Mouse (Mus musculus): ENCODE data around the gene Slc38a6. TPM values are rescaled to one million over a fixed set of nuclear protein-coding genes. Genes with fewer than 3 reads are reported as not detected.

The Slc38a6 gene
- polyA plus RNA-seq, 1 experiment from 2014 or later, result 10.1 TPM

GRCm38 (mm10) chr12:73288626-73289025 is 2.0 kb downstream of the Slc38a6 start:
- no peak overlapping the region for H3K4me3 ChIP-seq
- H3K27me3 ChIP-seq (ENCODE audit: insufficient read depth, poor library complexity, severe bottlenecking), result no peaks in the 10 kb centered on the region
- no peak for DNase-seq (ENCODE audit: low spot score)
- H3K9me3 ChIP-seq, result no peaks in the 10 kb centered on the region
- H3K36me3 ChIP-seq, result peaks cover 32% of the 10 kb centered on the region
- 91% methylated on average over 3 of the region's 3 CpGs for WGBS
- H3K4me1 ChIP-seq (replicated peaks), result peaks cover 23% of the 10 kb centered on the region
- H3K27ac ChIP-seq, result no peak overlapping the region

GRCm38 (mm10) chr12:73294884-73295283 is 8.3 kb downstream of the Slc38a6 start:
- Histone ChIP-seq H3K4me3 (no peak overlapping the region), H3K4me1 (replicated peaks) (no peaks in the 10 kb centered on the region), H3K36me3 (peaks cover 41% of the 10 kb centered on the region), H3K27ac (no peak overlapping the region), H3K9me3 (no peaks in the 10 kb centered on the region), H3K27me3 (ENCODE audit: insufficient read depth, poor library complexity, severe bottlenecking) (no peaks in the 10 kb centered on the region)
- no peak for DNase-seq (ENCODE audit: low spot score)

- WGBS, result 87% methylated on average over 11 of the region's 11 CpGs
- Histone ChIP-seq H3K27ac (no peak overlapping the region), H3K27me3 (ENCODE audit: insufficient read depth, poor library complexity, severe bottlenecking) (no peaks in the 10 kb centered on the region), H3K36me3 (peaks cover 47% of the 10 kb centered on the region), H3K4me3 (no peak overlapping the region), H3K4me1 (replicated peaks) (no peaks in the 10 kb centered on the region), H3K9me3 (no peaks in the 10 kb centered on the region)
- no peak for DNase-seq (ENCODE audit: low spot score)
These were observed 9.0 kb downstream of the Slc38a6 start for GRCm38 (mm10) chr12:73295505-73296140.

GRCm38 (mm10) chr12:73298621-73299020 is 12.0 kb downstream of the Slc38a6 start:
- Histone ChIP-seq H3K4me3 (no peak overlapping the region), H3K4me1 (replicated peaks) (no peaks in the 10 kb centered on the region), H3K27ac (no peak overlapping the region), H3K36me3 (peaks cover 35% of the 10 kb centered on the region), H3K9me3 (no peaks in the 10 kb centered on the region), H3K27me3 (ENCODE audit: insufficient read depth, poor library complexity, severe bottlenecking) (no peaks in the 10 kb centered on the region)
- DNase-seq (ENCODE audit: low spot score), result no peak
- WGBS, result 95% methylated on average over 5 of the region's 5 CpGs

DNA sequence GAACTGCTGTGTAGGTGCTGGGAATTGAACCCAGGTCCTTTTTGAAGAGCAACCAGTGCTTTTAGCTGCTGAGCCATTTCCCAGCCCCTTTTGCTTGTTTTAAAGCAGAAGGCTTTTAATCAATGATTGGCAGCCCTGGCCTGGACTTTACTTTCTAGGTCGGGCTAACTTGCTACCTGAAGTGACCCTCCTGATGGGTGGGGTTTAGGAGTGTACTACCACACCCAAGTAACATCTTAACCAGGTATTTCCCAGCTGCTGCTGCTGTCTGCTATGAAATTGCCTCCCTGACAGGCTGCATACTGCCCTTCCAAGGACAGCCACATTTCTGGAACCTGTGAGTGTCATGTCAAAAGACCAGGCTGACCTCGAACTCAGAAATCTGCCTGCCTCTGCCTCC is 14.0 kb downstream of the Slc38a6 start:
- Histone ChIP-seq H3K4me3 (no peak overlapping the region), H3K36me3 (peaks cover 23% of the 10 kb centered on the region), H3K27ac (no peak overlapping the region), H3K9me3 (no peaks in the 10 kb centered on the region), H3K4me1 (replicated peaks) (no peaks in the 10 kb centered on the region), H3K27me3 (ENCODE audit: insufficient read depth, poor library complexity, severe bottlenecking) (no peaks in the 10 kb centered on the region)
- WGBS, result 88% methylated on average over 2 of the region's 2 CpGs
- no peak for DNase-seq (ENCODE audit: low spot score)

DNA sequence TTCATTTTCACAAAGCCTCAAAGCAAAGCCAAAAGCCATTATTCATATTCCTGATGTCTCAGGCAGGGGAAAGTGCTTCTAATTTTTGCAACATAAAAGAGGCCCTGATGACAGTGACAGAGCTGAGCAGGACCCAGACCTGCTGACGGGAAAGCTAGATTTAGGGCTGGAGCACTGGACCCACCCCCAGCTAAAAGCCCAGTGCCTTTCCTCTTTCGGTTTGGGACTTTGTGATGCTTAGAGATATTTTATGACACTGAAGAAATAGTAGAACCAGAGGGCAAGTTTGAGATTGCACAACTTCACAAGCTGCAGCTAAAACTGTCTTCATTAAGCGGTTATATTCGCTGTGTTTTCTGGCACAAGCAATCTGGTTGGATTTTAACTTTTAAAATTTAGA is 18.1 kb downstream of the Slc38a6 start:
- Histone ChIP-seq H3K27me3 (ENCODE audit: insufficient read depth, poor library complexity, severe bottlenecking) (no peaks in the 10 kb centered on the region), H3K9me3 (no peaks in the 10 kb centered on the region), H3K4me1 (replicated peaks) (no peaks in the 10 kb centered on the region), H3K4me3 (no peak overlapping the region), H3K36me3 (peaks cover 16% of the 10 kb centered on the region), H3K27ac (no peak overlapping the region)
- no peak for DNase-seq (ENCODE audit: low spot score)
- 87% methylated on average over 4 of the region's 4 CpGs for WGBS

DNA sequence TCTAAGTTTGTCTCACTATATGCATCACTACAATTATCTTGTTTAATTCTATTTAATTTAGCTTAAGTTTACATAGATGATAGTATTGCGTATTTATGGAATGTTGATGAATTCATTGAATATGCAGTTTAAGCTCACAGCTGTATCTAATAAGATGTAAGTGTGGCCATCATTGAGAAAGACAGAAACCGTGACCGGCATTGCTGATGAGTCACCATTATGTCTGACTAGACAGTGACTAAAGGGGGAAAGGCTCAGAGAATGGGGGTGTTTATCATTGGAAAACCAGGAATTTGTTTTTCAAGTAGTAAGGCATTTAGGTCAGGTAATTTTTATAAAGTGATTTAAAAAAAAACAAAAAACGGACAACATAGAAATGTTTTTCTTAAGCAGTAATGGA is 21.2 kb downstream of the Slc38a6 start:
- no peaks in the 10 kb centered on the region for H3K9me3 ChIP-seq
- H3K27ac ChIP-seq, result no peak overlapping the region
- H3K4me1 ChIP-seq (replicated peaks), result no peaks in the 10 kb centered on the region
- peaks cover 18% of the 10 kb centered on the region for H3K36me3 ChIP-seq
- DNase-seq (ENCODE audit: low spot score), result no peak
- WGBS, result 93% methylated on average over 4 of the region's 4 CpGs
- H3K4me3 ChIP-seq, result no peak overlapping the region
- no peaks in the 10 kb centered on the region for H3K27me3 ChIP-seq (ENCODE audit: insufficient read depth, poor library complexity, severe bottlenecking)

GRCm38 (mm10) chr12:73308711-73309110 is 22.1 kb downstream of the Slc38a6 start:
- DNase-seq (ENCODE audit: low spot score), result no peak
- 85% methylated on average over 2 of the region's 2 CpGs for WGBS
- no peaks in the 10 kb centered on the region for H3K27me3 ChIP-seq (ENCODE audit: insufficient read depth, poor library complexity, severe bottlenecking)
- H3K4me1 ChIP-seq (replicated peaks), result no peaks in the 10 kb centered on the region
- H3K4me3 ChIP-seq, result no peak overlapping the region
- no peaks in the 10 kb centered on the region for H3K9me3 ChIP-seq
- H3K36me3 ChIP-seq, result peaks cover 18% of the 10 kb centered on the region
- H3K27ac ChIP-seq, result no peak overlapping the region

DNA sequence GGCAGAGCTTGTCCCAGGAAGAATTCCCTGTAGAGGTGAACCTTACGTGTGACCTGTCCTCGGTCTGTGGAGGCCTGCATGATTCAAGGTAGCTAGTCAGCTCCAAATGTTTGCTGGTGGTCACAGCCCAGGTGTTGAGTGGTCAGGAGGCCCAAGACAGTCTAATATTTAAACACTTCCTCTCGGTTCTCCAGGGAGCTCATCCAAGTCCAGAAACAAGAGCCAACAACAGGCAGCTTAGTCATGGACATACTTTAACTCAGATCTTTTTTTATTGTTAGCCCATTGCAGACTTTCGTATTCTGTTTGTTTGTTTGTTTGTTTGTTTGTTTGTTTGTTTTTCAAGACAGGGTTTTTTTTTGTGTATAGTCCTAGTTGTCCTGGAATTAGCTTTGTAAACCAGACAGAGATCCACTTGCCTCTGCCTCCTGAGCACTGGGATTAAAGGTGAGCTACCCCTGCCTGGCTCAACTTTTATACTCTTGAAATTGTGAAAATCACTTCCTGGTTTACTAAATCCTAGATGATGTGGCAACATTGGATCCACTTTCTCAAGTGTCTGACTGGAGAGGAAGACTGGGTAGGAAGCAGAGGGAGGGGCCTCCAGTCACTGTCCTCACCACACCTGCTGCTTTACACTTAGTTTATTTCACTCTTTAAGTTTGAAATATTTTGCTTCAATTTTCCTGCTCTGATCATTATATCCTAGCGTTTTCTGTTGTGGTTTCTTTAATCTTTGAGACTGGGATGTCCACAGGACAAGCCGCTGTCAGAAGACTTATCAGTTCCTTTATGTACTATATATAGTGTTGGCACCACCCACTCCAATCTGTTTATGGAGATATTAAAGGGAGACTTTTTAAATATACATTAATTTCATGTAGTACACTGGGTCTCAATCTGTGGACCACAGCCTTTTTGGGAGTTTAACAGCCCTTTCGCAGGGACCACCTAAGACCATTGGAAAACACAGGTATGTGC is 31.4 kb downstream of the Slc38a6 start:
- no peak for DNase-seq (ENCODE audit: low spot score)
- H3K4me3 ChIP-seq, result no peak overlapping the region
- peaks cover 11% of the 10 kb centered on the region for H3K4me1 ChIP-seq (replicated peaks)
- H3K9me3 ChIP-seq, result no peaks in the 10 kb centered on the region
- no peak overlapping the region for H3K27ac ChIP-seq
- WGBS, result 90% methylated on average over 7 of the region's 7 CpGs
- peaks cover 9% of the 10 kb centered on the region for H3K36me3 ChIP-seq
- H3K27me3 ChIP-seq (ENCODE audit: insufficient read depth, poor library complexity, severe bottlenecking), result no peaks in the 10 kb centered on the region

DNA sequence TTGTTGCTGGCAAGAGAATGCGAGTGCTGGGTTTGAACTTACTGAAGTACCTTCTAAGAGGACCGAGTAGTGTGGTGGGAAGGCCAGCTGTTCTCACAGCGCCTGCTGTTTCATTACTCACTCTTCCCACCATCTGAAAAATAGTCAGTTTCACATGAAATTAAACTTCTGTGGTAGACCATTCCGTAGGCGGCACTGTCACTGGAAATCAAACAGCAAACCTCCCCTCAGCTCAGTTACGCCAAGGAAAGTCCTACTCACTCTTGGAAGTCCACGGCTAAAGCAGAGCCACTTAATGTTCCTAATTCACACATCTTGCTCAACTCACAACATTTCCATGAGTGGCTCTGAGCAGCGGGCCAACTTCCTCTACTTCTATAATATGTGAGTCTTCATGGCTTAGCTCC is 37.6 kb downstream of the Slc38a6 start:
- 94% methylated on average over 8 of the region's 8 CpGs for WGBS
- Histone ChIP-seq H3K27me3 (ENCODE audit: insufficient read depth, poor library complexity, severe bottlenecking) (no peaks in the 10 kb centered on the region), H3K27ac (no peak overlapping the region), H3K4me1 (replicated peaks) (peaks cover 24% of the 10 kb centered on the region), H3K4me3 (no peak overlapping the region), H3K9me3 (no peaks in the 10 kb centered on the region), H3K36me3 (no peaks in the 10 kb centered on the region; the same call in 1 of the 2 replicates)
- no peak for DNase-seq (ENCODE audit: low spot score)

- WGBS, result 94% methylated on average over 1 of the region's 1 CpGs
- H3K4me1 ChIP-seq (replicated peaks), result peaks cover 24% of the 10 kb centered on the region
- no peak overlapping the region for H3K4me3 ChIP-seq
- no peaks in the 10 kb centered on the region for H3K9me3 ChIP-seq
- no peaks in the 10 kb centered on the region; the same call in 1 of the 2 replicates for H3K36me3 ChIP-seq
- no peak for DNase-seq (ENCODE audit: low spot score)
- H3K27me3 ChIP-seq (ENCODE audit: insufficient read depth, poor library complexity, severe bottlenecking), result no peaks in the 10 kb centered on the region
- no peak overlapping the region for H3K27ac ChIP-seq
These were observed 38.2 kb downstream of the Slc38a6 start for GRCm38 (mm10) chr12:73324742-73325141.

DNA sequence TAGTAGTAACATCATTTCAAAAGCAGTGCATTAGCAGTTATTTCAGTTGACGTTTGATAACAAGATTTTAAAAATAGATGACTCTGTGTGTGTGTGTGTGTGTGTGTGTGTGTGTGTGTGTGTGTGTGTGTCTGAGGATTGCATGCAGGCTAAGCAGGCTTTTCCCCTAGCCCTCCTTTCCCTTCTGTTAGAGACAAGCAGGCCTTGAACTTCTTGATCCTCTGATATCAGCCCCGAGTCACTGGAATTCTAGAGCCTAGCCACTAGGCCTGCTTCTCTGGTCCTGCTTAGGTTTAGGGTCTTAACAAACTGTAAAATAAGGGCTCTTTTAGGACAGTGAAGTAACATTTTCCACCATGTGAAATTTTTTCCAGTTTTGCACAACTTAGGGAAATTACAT is 38.6 kb downstream of the Slc38a6 start:
- Histone ChIP-seq H3K4me1 (replicated peaks) (peaks cover 27% of the 10 kb centered on the region), H3K27me3 (ENCODE audit: insufficient read depth, poor library complexity, severe bottlenecking) (no peaks in the 10 kb centered on the region), H3K9me3 (no peaks in the 10 kb centered on the region), H3K27ac (no peak overlapping the region), H3K4me3 (no peak overlapping the region), H3K36me3 (no peaks in the 10 kb centered on the region; the same call in 1 of the 2 replicates)
- WGBS, result 68% methylated on average over 2 of the region's 2 CpGs
- no peak for DNase-seq (ENCODE audit: low spot score)

- Histone ChIP-seq H3K4me1 (replicated peaks) (peaks cover 28% of the 10 kb centered on the region), H3K36me3 (no peaks in the 10 kb centered on the region), H3K27ac (no peak overlapping the region), H3K27me3 (ENCODE audit: insufficient read depth, poor library complexity, severe bottlenecking) (no peaks in the 10 kb centered on the region), H3K9me3 (no peaks in the 10 kb centered on the region), H3K4me3 (no peak overlapping the region)
- DNase-seq (ENCODE audit: low spot score), result no peak
- 40% methylated on average over 4 of the region's 4 CpGs for WGBS
These were observed 39.0 kb downstream of the Slc38a6 start for GRCm38 (mm10) chr12:73325617-73326016.
